Mouse (Mus musculus) naive thymus-derived CD4-positive, alpha-beta T cell, adult 2 months (primary cell): ENCODE measurements around the gene Fam172a.

ENCODE experiments used
- DNase-seq: peaks from one replicate; pipeline ENCODE4 v3.0.0-alpha.2; 2011; ENCODE audit warnings: low read depth

The Fam172a gene

DNA sequence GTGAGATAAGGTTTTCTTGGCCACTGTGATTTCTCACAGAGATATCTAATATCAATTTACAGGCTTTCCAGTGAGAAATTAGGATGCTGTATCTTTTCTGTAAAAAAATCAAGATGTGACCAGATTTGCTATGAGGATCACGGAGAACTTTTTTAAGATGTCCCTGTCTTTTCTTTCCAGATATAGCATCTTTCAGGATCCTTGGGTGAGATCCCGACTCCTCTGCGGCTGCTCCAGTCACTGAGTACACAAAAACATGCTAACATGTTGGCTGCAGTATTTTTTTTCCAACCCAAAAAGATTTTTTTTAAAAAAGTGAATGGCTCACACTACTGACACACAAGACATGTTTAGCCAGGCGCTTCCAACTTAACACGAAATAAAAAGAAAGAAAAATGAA is 476.9 kb downstream of the Fam172a start:
- no peak for DNase-seq

GRCm38 (mm10) chr13:78179312-78180097 is 477.7 kb downstream of the Fam172a start:
- DNase-seq: no peak

- no peak for DNase-seq
Measured at GRCm38 (mm10) chr13:78180261-78180660, 478.4 kb downstream of the Fam172a start.

GRCm38 (mm10) chr13:78181071-78181929 is 479.5 kb downstream of the Fam172a start:
- DNase-seq: no peak

GRCm38 (mm10) chr13:78181930-78182558 is 480.2 kb downstream of the Fam172a start:
- no peak for DNase-seq

DNA sequence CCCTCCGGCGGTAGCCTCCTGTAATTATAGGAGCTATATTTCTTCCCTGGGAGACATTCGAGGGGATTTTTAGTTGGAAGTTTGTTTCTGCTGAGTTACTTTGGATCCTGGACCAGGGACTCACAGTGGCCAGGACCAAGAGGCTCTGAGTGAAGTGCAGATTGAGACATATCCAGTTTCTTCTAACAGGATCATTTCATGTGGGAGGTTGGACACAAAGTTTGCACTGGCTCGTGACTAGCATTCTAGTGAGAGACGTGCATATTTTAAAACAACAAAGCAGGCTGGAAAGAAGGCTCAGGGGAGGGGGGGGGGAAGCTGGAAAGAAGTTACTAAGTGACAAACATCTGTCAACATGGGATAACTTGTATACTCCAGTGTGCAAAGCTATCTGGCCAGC is 481.2 kb downstream of the Fam172a start:
- no peak for DNase-seq

GRCm38 (mm10) chr13:78183986-78184385 is 482.2 kb downstream of the Fam172a start:
- DNase-seq: no peak

DNA sequence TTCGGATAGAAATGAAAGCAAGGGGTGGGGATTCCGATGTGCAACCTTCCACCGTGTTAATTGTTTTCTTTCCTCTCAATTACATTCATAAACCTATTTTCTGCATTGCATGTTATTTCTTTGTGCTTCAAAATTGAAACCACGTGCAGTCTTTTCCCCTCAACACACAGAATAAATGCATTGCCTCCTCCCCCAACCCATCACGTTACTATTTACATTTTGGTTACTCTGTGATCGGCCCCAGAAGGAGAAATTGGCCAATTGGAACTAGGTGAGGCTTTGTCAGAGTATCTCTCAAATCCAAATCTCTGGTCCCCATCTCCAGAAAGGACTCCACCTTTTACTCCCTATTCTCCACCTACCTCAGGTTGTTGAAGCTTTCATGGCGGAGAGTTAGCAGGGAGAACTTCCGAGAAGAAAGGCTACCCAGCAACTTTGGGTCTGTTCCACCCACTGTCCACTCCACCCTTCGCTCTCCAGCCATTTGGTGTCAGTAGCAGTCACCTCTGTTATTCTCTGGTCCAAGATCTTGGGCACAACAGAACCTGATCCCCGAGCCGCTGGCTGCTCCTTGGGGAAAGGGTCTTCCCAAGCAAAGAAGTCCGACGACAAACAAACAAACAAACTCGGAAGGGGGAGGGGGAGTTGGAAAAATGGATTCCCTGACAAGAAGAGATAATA is 483.1 kb downstream of the Fam172a start:
- no peak for DNase-seq

DNA sequence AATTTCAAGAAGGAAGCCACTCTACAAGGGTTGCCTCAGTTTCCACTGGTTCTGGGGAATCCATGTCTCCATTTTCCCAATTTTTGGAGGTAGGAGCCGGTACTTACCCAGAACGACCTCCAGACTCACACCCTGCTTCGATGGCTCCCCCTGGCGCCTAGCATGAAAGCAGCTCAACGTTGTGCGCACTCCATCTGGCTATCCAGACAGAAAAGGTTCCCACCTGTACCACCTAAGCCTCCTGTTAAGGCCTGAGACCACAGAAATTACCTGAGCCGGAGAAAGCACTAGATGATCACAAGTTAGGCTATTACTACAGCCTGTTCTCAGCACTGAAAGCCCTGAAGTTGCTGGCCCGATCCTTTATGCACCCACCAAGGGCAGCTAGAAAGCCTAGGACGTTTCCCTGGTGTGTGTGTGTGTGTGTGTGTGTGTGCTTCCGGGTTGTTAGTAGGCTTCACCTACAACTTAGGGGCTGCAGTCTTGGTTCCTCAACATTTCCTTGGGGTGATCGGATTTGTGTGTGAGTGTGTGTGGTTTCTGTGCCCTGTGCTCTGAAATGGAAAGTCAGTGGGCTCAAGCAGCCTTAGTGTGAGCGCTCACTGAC is 484.6 kb downstream of the Fam172a start:
- DNase-seq: peak; percentile 7

- no peak for DNase-seq
Measured at GRCm38 (mm10) chr13:78187833-78188232, 486.0 kb downstream of the Fam172a start.

GRCm38 (mm10) chr13:78189586-78189985 is 487.8 kb downstream of the Fam172a start:
- no peak for DNase-seq

GRCm38 (mm10) chr13:78193211-78193610 is 491.4 kb downstream of the Fam172a start:
- DNase-seq: no peak

GRCm38 (mm10) chr13:78194135-78194849 is 492.5 kb downstream of the Fam172a start:
- no peak for DNase-seq

DNA sequence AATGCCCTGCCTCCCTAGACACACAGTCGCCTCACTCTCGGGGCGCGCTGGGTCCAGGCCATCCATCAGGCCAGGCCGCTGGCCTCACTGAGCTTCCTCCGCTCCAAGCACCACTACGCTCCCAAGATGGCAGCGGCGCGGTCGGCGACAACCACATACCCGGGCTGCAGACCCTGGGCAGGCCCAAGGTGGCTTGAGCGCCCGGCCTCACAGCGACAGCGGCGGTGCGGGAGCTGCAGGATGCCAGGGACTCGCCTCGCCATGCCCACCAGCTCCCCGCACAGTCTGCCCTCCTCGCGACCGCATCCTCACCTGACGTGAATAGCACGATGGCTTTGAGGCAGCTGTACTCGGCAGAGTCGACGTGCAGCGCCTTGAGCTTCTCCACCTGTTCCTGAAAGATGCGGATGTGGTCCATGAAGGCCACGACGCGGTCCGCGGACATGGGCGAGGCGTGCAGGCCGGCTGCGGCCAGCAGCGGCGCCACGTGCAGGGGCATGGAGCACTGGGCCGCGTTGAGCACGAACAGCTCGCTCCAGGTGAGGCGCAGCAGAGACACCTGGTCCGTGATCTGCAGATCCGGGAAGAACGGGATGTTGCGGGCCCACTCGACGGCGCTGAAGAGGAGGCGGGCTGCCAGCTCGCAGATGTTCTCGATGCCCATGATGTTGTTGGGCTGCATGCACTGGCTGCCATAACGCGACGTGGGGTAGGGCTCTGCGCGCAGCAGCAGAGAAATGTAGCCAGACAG is 493.2 kb downstream of the Fam172a start:
- DNase-seq: no peak

DNA sequence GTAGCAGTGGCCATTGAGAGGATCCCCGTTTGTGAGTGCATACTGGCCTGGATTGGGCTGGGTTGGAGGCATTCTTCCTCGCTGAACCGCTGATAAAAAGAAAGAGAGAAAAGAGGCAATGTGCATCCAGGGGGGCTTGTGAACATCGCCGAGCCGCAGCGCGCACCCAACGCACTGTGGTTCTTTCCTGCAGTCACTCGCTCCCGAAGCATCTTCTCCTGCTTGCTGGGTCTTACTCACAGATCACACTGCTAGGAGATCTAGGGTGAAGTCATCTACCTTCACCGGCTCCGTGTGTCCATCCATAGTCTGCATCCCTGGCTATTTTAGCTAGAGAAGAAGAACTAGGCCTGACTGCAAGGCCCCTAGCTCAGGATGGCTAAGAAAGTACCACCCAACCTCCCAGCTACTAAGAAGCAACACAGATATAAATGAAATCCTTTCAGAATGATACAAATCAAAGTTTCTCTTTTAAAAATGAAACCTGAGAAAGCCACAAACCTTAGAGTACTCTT is 493.8 kb downstream of the Fam172a start:
- no peak for DNase-seq

- no peak for DNase-seq
Measured at GRCm38 (mm10) chr13:78196236-78196796, 494.5 kb downstream of the Fam172a start.

- no peak for DNase-seq
Measured at GRCm38 (mm10) chr13:78197286-78197818, 495.5 kb downstream of the Fam172a start.

DNA sequence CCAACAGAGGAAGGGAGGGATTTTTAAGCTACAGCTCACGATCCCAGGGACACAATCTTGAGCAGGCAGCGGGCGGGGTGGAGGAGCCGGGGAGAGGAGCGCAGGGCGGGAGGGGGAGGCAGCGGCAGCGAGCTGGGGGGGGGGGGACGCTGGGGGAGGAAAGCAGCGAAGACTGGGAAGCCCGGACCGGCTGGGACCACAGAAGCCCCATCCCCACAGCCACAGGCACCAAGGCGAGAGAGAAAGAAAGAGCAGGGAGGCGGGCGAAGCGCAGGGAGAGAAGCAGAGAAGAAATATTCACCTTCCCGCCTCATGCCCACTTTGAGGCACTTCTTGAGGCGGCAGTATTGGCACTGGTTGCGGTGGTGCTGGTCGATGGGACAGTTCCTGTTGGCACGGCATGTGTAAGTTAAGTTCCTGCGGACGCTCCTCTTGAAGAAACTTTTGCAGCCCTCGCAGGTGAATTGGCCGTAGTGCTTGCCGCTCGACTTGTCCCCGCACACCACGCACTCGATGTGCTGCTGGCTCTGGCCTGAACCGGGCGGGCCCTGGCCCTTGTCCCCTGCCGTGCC is 496.1 kb downstream of the Fam172a start:
- no peak for DNase-seq

- DNase-seq: no peak
Measured at GRCm38 (mm10) chr13:78198391-78198870, 496.6 kb downstream of the Fam172a start.
